Mouse (Mus musculus): ENCODE measurements around the gene Igsf8.

The Igsf8 gene

DNA sequence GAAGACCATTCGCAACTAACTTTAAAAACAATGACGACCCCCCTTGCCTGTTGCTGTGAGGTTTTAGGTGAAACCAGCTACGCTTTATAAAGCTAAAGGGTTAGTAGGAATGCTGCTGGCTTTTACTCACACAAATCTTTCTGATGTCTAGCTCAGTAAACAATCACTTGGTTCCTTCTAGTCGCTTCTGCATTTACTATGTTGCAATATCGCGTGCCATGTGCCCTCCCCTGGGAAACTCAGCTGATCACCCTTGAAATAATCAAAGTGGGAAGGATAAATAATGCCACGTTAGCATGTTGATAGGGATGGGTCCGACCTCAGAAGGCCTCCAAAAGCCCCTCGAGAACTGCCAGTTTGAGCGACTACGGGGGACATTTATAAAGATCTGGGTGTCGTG, 85.9 kb downstream of the Igsf8 start:
- no peak for DNase-seq (ENCODE audit: low spot score in 2 of 2)

DNA sequence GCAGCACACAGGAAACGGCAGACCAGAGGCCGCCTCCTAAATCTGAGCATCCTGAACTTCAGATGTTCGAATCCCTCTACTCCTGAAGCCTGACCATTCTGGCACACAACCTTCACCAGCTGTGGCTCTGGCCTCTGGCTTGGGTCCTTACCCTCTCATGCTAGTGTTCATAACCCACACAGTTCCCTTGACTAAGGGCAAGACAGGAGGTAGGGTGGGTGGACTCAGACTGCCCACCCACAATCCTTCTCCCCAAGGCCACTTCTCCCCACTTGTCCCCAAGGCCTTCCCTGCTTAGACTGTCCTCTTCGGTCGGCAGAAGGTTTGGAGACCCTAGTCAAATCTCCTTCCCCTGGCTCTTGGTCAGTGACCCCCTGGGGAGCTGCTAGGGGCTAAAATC, 88.1 kb downstream of the Igsf8 start:
- no peak for DNase-seq (ENCODE audit: low spot score in 2 of 2)

DNA sequence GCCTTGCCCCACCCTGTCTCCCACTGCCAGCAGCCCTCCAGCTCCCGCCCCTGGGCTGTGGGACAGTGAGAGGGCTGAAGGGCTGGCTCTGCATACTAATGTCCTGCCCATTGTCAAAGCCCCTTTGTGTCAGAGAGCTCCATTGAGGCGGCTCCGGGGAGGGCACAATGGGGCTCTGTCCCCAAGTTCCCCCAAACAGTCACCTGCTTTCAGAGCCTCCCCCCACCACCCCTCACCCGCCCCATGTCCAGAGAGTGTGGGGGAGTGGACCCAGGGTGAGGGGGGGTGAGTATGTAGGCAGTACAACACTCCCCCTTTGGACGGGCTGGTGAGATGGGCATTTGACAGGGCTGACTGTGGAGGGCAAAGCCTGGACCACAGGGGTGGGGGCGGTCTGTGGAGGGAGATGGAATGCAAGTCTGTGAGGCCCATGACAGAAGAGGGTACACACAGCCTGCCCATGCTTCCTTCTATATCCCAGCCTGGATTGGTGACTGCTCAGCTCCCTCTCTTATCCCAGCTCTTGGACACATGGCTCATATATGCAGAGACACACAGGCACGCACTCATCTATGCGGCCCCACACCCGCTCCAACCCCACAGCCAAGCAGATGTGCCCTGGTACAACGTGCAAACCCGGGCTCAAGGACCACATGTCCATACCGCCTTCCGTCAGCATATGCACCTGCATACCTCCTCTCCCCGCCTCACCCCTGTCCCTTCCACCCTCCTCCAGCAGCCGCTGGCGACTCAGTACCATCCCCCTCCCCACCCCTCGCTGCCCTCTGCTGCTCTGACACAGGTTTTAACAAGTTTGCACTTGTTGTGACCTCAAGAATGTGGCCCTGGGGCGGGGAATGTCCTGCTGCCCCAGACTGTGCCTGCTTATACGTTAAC, 88.7 kb downstream of the Igsf8 start:
- peak; percentile 76 to 79 for DNase-seq (ENCODE audit: low spot score in 2 of 2)

DNA sequence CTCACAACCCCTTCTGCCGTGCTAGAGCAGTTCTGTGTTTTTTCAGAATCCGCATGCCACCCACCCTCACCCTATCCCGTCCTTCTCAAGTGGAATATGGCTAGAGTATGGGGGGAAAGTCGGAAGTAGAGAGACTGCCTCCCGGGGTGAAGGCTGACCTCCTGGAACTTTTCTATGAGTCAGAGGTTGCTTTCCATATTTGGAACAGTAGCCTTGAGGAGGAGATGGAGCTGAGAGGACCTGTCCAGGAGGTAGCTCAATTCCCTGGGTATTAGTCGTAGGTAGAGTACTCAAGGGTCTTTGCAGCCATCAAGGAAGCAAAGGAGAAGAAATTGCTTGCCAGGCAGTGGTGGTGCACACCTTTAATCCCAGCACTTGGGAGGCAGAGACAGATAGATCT, 90.6 kb downstream of the Igsf8 start:
- no peak for DNase-seq (ENCODE audit: low spot score in 2 of 2)

DNA sequence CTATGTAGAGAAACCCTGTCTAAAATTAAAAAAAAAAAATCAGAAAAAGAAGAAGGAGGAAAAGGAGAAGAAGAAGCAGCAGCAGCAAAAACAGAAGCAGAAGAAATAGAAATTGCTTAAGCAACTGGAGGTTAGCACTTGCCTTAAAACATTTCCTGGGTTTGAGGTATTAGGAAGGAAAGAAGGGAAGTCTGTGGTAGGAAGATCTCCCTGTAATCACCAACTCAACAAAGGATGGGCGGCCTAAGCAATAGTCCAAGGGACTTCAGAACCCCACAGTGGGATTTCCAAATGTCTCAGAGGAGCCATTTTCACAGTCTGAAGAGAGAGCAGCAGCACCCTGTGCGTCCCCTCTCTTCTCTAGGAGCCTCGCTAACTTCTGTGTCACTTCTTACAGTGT, 91.0 kb downstream of the Igsf8 start:
- no peak for DNase-seq (ENCODE audit: low spot score in 2 of 2)

DNA sequence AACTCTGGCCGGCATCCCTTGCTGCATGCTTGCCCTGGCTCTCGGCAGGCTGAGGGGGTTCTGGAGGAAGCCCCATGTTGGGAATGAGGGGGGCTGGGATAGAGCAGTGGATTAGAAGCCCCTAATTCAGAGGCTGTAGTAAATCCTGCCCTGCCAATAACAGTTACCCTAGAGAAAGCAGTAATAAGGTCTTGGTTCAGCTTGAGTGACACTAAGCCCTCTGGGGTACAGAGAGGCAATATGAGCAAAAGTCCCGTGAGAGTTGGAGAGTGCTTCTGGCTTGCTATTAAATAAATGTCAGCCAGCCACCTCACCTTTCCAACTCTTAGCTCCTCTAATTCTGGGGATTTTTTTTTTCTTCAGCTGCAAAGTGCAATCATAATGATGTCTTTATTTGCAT, 93.9 kb downstream of the Igsf8 start:
- DNase-seq (ENCODE audit: low spot score in 2 of 2), result no peak

DNA sequence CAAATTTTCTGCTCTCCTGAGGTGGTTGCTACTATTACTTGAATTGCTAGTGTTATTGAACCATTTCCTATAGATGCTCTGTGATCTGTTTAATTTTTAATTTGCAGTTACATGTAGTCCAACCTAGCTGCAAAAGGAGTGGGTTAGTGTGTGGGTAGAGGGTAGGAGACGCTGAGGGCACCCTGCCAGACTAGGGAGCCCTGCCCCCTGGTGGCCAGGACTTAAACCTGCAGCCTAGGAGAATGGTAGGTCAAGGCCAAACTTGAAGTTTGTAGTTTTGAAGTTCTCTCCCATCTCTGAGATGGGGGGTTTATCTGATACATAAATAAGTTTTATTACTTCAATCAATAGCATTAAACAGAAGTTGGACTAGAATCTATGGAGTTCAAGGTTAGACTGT, 96.1 kb downstream of the Igsf8 start:
- no peak for DNase-seq (ENCODE audit: low spot score in 2 of 2)

DNA sequence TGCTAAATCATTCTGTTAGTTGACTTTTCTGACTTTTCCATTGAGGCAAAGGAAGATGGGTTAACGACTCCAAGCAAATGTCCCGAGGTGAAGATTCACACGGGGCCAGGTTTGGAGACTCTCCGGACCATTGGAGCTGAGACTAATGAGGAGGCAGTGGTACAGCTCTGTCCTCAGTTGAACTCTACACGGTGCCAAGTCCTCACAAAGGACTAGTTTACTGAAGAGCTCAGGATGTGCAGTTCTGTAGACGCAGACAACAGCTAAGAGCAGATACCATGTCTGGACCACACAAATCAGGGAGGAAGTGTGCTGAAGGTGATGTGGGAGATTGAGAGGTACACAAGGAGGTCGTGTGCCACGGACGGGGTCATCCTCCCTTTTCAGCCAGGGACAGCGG, 96.9 kb downstream of the Igsf8 start:
- no peak for DNase-seq (ENCODE audit: low spot score in 2 of 2)

DNA sequence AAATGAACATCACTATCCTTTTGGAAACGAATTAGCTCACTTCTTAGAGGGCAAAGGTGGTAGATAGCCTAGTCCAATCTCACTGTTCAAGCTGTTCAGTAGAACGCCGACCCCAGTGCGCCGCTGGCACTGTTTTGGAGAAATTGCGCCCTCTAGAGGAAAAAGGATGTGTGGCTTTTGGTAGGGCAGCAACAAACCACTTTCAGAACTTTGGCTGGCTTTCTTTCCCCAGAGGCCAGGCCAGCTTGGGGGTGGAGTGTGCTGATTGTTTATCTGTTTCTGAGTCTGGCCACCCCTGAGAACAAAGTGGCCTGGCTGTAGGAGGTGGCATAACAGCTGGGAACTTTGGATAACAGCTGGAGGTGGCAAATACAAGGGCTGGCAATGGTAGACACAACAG, 103.2 kb downstream of the Igsf8 start:
- DNase-seq (ENCODE audit: low spot score in 2 of 2), result peak in 1 of 2 experiments; percentile 72

DNA sequence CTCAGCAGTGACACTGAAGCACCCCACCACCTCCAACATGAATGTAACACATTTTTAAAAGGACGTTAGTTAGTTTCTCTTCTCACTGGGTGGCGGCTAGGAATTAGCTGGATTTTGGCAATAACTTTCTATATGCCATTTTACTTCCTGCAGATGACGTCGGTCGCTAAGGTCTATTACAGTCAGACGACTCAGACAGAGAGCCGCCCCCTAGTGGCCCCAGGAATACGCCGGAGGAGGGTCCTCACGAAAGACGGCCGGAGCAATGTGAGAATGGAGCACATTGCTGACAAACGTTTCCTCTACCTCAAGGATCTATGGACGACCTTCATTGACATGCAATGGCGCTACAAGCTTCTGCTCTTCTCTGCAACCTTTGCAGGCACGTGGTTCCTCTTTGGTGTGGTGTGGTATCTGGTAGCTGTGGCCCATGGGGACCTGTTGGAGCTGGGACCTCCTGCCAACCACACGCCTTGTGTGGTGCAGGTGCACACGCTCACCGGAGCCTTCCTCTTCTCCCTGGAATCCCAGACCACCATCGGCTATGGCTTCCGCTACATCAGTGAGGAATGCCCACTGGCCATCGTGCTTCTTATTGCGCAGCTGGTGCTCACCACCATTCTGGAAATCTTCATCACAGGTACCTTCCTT, 107.5 kb downstream of the Igsf8 start:
- DNase-seq (ENCODE audit: low spot score in 2 of 2), result no peak

All from left cerebral cortex, adult 9 months (tissue).